Mouse (Mus musculus): ENCODE results near the gene Smco3.

- TF ChIP-seq USF1 (IDR thresholded peaks at IDR 0.05; ENCODE audit: low read depth, low read length) (no peak), NRF1 (IDR thresholded peaks at IDR 0.05; ENCODE audit: insufficient read depth, low read depth, low read length, poor library complexity, severe bottlenecking) (no peak), NELFE (IDR thresholded peaks at IDR 0.05; ENCODE audit: low read depth, low read length) (no peak), UBTF (IDR thresholded peaks at IDR 0.05; ENCODE audit: borderline replicate concordance, insufficient read depth, low read depth, low read length) (no peak), CTCF (IDR thresholded peaks at IDR 0.05 in 2 of 3, conservative IDR thresholded peaks at IDR 0.05 in 1 of 3; ENCODE audit: control insufficient read depth in 1 of 3, insufficient read depth in 1 of 3, low read depth in 2 of 3, low read length in 3 of 3, poor library complexity in 1 of 3, severe bottlenecking in 1 of 3) (no peak), GABPA (IDR thresholded peaks at IDR 0.05; ENCODE audit: low read depth, low read length) (no peak)
Observed at GRCm38 (mm10) chr6:136806819-136807218, 28.4 kb downstream of the Smco3 start.

All from MEL (cell line).